Mouse (Mus musculus) B cell, adult (primary cell): ENCODE data around the gene Hist1h4m. TPM values are rescaled to one million over a fixed set of nuclear protein-coding genes. Genes with fewer than 3 reads are reported as not detected.

Experiments used
- total RNA-seq: library from RNA; stranded (reverse); gene quantifications from 4 replicates; pipeline ENCODE4 v1.2.4, GENCODE M21; 2023; ENCODE audit not compliant: inconsistent age

Gene Hist1h4m
- 283 to 393 TPM (median 343 TPM) in 4 replicates for total RNA-seq

DNA sequence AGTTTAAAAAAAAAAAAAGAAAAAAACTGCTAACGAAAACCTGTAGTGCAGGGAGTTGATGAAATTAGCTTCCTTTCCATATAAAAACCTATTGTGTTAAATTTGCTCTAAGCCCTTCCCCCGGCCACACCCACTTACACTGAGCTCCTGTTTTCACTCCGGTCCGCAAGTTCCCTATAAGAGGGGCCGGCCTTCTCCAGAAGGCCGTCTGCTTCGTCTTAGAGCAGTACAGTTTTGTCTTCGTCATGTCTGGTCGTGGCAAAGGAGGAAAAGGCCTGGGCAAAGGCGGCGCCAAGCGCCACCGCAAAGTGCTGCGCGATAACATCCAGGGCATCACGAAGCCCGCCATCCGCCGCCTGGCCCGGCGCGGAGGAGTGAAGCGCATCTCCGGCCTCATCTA is at the start of gene Hist1h4m:
Gene Hist1h4m, plus strand, starts transcription at position 208 of the 400 bp plus-strand sequence.

DNA sequence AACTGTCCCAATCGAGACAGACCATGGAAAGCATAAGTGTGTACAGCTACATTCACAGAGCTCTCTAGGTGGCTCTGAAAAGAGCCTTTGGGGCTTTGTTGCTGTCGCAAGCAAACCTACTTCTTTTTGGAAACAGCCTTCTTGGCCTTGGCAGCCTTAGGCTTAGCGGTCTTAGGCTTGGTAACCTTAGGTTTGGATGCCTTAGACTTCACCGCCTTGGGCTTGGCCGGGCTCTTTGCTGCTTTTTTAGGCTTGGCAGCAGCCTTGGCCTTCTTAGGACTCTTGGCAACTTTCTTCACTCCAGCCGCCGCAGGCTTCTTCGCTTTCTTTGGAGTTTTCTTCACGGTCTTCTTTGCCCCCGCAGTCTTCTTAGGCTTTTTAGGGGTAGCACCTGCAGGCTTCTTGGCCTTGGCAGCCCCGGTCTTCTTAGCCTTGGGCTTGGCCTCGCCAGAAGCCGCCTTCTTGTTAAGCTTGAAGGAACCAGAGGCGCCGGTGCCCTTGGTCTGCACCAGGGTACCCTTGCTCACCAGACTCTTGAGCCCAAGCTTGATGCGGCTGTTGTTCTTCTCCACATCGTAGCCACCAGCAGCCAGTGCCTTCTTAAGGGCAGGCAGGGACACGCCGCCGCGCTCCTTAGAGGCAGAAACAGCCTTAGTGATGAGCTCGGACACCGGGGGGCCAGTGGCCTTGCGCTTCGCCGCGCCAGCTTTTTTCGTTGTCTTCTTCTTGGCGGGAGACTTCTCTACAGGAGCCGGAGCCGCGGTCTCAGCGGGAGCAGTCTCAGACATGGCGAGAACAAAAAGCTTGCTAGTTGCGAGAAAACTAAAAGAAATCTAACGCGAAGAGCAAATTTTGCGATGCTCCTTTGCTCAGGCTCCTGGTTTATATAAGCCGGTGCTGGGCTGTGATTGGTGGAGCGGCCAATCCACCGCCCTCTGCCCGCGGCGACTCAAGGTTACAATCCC is 31.5 kb upstream of the Hist1h4m start, which contains the start of gene Hist1h1b:
Gene Hist1h1b, minus strand, starts transcription at position 859 of the 965 bp plus-strand sequence.

DNA sequence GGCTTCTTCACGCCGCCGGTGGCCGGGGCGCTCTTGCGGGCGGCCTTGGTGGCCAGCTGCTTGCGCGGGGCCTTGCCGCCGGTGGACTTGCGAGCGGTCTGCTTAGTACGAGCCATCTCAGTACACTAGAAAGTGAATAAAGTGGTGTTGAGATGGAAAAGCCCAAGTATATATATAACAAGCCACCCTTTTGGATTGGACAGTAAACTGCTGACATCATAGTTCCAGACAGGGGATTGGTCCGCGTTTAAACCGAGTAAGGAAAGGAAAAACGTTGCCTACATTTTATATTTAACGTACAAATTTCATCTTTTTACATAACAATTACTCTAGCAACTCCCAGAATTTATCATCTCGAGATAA is 28.3 kb upstream of the Hist1h4m start, which contains the start of gene Hist1h3i:
Gene Hist1h3i, minus strand, starts transcription at position 116 of the 363 bp plus-strand sequence.

DNA sequence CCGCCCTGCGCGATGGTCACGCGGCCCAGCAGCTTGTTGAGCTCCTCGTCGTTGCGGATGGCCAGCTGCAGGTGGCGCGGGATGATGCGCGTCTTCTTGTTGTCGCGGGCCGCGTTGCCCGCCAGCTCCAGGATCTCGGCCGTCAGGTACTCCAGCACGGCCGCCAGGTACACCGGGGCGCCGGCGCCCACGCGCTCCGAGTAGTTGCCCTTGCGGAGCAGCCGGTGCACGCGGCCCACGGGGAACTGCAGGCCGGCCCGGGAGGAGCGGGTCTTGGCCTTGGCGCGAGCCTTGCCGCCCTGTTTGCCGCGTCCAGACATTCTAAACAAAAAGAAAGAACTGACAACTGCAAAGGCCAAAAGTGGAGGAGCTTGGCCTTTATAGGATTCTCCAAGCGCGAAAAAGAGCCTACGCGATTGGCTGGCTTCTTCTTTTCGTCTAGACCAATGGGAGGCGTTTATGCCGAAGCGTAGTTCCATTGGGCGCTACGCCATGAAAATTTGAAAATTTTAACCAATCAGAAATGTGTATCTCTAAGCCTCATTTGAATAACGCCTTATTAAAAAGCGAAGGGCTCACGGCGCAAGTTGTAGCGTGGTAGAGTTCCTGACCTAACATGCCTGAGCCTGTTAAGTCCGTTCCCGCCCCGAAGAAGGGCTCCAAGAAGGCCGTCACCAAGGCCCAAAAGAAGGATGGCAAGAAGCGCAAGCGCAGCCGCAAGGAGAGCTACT is 24.5 kb upstream of the Hist1h4m start, which contains the start of the genes Hist1h2an and Hist1h2bp:
Gene Hist1h2an, minus strand, starts transcription at position 320 of the 731 bp plus-strand sequence.
Gene Hist1h2bp, plus strand, starts transcription at position 563 of the 731 bp plus-strand sequence.

DNA sequence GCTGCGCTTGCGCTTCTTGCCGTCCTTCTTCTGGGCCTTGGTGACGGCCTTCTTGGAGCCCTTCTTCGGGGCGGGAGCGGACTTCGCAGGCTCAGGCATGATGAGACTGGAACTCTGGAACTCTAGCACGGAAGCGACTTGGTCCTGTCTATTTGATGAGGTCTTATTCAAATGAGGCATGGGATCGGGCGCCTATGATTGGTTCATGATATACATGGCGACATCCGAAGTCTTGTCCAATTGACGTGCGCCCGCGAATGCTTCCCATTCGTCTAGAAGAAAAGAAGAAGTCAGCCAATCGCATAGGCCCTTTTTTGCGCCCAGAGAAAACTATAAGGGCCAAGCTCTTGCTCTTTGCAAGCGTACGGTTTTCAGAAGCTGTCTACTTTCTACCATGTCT is 1.5 kb upstream of the Hist1h4m start, which contains the start of the genes Hist1h2bq and Hist1h2ao:
Gene Hist1h2bq, minus strand, starts transcription at position 125 of the 400 bp plus-strand sequence.
Gene Hist1h2ao, plus strand, starts transcription at position 393 of the 400 bp plus-strand sequence.

DNA sequence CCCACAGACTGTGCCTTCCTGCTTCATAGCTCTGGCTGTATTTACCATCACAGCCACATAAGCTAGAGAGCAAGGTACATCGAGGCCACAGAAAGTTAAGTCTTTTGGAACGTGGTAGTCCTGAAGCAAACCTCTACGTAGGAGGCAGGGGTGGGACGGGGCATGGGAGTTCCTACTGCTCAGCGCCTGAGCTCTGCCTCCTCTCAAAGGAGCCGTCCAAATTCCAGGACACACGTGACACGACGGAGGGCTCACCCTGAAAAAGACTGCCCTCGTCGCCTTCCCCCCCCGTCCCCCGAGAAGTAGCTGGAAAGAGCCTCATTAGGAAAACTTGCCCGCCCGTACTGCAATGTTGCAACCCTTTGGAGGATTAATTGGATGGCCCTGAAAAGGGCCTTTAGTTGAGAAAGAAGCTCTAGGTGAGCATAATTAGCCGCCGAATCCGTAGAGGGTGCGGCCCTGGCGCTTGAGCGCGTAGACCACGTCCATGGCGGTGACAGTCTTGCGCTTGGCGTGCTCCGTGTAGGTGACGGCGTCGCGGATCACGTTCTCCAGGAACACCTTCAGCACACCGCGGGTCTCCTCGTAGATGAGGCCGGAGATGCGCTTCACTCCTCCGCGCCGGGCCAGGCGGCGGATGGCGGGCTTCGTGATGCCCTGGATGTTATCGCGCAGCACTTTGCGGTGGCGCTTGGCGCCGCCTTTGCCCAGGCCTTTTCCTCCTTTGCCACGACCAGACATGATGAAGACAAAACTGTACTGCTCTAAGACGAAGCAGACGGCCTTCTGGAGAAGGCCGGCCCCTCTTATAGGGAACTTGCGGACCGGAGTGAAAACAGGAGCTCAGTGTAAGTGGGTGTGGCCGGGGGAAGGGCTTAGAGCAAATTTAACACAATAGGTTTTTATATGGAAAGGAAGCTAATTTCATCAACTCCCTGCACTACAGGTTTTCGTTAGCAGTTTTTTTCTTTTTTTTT is 20.2 kb downstream of the Hist1h4m start, which contains the start of gene Hist1h4n:
Gene Hist1h4n, minus strand, starts transcription at position 779 of the 977 bp plus-strand sequence.

DNA sequence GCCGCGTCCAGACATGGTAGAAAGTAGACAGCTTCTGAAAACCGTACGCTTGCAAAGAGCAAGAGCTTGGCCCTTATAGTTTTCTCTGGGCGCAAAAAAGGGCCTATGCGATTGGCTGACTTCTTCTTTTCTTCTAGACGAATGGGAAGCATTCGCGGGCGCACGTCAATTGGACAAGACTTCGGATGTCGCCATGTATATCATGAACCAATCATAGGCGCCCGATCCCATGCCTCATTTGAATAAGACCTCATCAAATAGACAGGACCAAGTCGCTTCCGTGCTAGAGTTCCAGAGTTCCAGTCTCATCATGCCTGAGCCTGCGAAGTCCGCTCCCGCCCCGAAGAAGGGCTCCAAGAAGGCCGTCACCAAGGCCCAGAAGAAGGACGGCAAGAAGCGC is 21.9 kb downstream of the Hist1h4m start, which contains the start of the genes Hist1h2ap and Hist1h2br:
Gene Hist1h2ap, minus strand, starts transcription at position 47 of the 400 bp plus-strand sequence.
Gene Hist1h2br, plus strand, starts transcription at position 283 of the 400 bp plus-strand sequence.

Other genes starting within 250 kb of the Hist1h4m start
- not detected in 4 replicates for gene Olfr1364, start 230.0 kb upstream of the Hist1h4m start, total RNA-seq
- gene Olfr1362, start 197.7 kb upstream of the Hist1h4m start, total RNA-seq = not detected in 4 replicates
- not detected in 4 replicates for gene Olfr11, start 169.2 kb upstream of the Hist1h4m start, total RNA-seq
- not detected in 4 replicates for gene Olfr1361, start 148.4 kb upstream of the Hist1h4m start, total RNA-seq
- gene Olfr1360, start 134.3 kb upstream of the Hist1h4m start, total RNA-seq = not detected in 4 replicates
- not detected in 4 replicates for gene Olfr1359, start 113.6 kb upstream of the Hist1h4m start, total RNA-seq
- gene Hist1h2bl, start 95.6 kb upstream of the Hist1h4m start, total RNA-seq = 101 to 134 TPM (median 110 TPM) in 4 replicates
- 57.4 to 111 TPM (median 95.3 TPM) in 4 replicates for gene Hist1h2ai, start 95.3 kb upstream of the Hist1h4m start, total RNA-seq
- gene Hist1h3h, start 94.1 kb upstream of the Hist1h4m start, total RNA-seq = 119 to 230 TPM (median 147 TPM) in 4 replicates
- 10.5 to 15.1 TPM (median 12.2 TPM) in 4 replicates for gene Hist1h2bm, start 89.7 kb upstream of the Hist1h4m start, total RNA-seq
- gene Hist1h4j, start 76.7 kb upstream of the Hist1h4m start, total RNA-seq = 11.8 to 18.5 TPM (median 15.7 TPM) in 4 replicates
- gene Hist1h4k, start 61.2 kb upstream of the Hist1h4m start, total RNA-seq = 345 to 580 TPM (median 393 TPM) in 4 replicates
- gene Hist1h2ak, start 57.9 kb upstream of the Hist1h4m start, total RNA-seq = 43.9 to 61.4 TPM (median 49.5 TPM) in 4 replicates
- gene Hist1h2bn, start 57.6 kb upstream of the Hist1h4m start, total RNA-seq = 79.2 to 91.1 TPM (median 87.7 TPM) in 4 replicates
- gene Hist1h1b, start 31.1 kb upstream of the Hist1h4m start, total RNA-seq = 64.3 to 100 TPM (median 75.1 TPM) in 4 replicates
- 159 to 245 TPM (median 224 TPM) in 4 replicates for gene Hist1h3i, start 28.4 kb upstream of the Hist1h4m start, total RNA-seq
- 26.3 to 53.4 TPM (median 30.7 TPM) in 4 replicates for gene Hist1h2an, start 24.5 kb upstream of the Hist1h4m start, total RNA-seq
- 38.6 to 53.7 TPM (median 48.7 TPM) in 4 replicates for gene Hist1h2bp, start 24.3 kb upstream of the Hist1h4m start, total RNA-seq
- gene Hist1h2bq, start 1.5 kb upstream of the Hist1h4m start, total RNA-seq = 179 to 205 TPM (median 201 TPM) in 4 replicates
- 199 to 315 TPM (median 296 TPM) in 4 replicates for gene Hist1h2ao, start 1.3 kb upstream of the Hist1h4m start, total RNA-seq
- gene Hist1h4n, start 20.4 kb downstream of the Hist1h4m start, total RNA-seq = 138 to 258 TPM (median 167 TPM) in 4 replicates
- 46.5 to 101 TPM (median 67.4 TPM) in 4 replicates for gene Hist1h2ap, start 21.8 kb downstream of the Hist1h4m start, total RNA-seq
- gene Hist1h2br, start 22.0 kb downstream of the Hist1h4m start, total RNA-seq = 177 to 204 TPM (median 198 TPM) in 4 replicates
- 3.0 to 5.1 TPM (median 4.2 TPM) in 4 replicates for gene Zfp184, start 133.3 kb downstream of the Hist1h4m start, total RNA-seq
- gene Pom121l2, start 169.4 kb downstream of the Hist1h4m start, total RNA-seq = not detected in 4 replicates
- 0.42 to 1.4 TPM (median 0.62 TPM) in 4 replicates for gene Prss16, start 198.0 kb downstream of the Hist1h4m start, total RNA-seq
- gene Hist1h2ah, start 223.8 kb downstream of the Hist1h4m start, total RNA-seq = 52.9 to 158 TPM (median 73.5 TPM) in 4 replicates
- 59.7 to 88.4 TPM (median 71.1 TPM) in 4 replicates for gene Hist1h2bk, start 224.1 kb downstream of the Hist1h4m start, total RNA-seq
- gene Hist1h4i, start 229.6 kb downstream of the Hist1h4m start, total RNA-seq = 102 to 154 TPM (median 106 TPM) in 4 replicates
- 71.8 to 120 TPM (median 87.9 TPM) in 4 replicates for gene Hist1h2ag, start 231.2 kb downstream of the Hist1h4m start, total RNA-seq
- gene Hist1h2bj, start 231.5 kb downstream of the Hist1h4m start, total RNA-seq = 59.3 to 73.5 TPM (median 68.5 TPM) in 4 replicates